Mouse (Mus musculus) natural killer cell, adult 2 months (primary cell): Measurements from ENCODE around the gene Tet3.

Experiments
- DNase-seq, 2 experiments: peaks; one replicate each; pipeline ENCODE4 v3.0.0; 2022; ENCODE audit warnings: low spot score in 2 of 2

The Tet3 gene

GRCm38 (mm10) chr6:83414601-83415355 lies 44.1 kb downstream of the Tet3 start:
- no peak for DNase-seq

- DNase-seq: no peak
Observed at GRCm38 (mm10) chr6:83413686-83414085, 45.2 kb downstream of the Tet3 start.

GRCm38 (mm10) chr6:83412854-83413401 lies 46.0 kb downstream of the Tet3 start:
- peak; percentile 33 to 52 for DNase-seq

GRCm38 (mm10) chr6:83412362-83412853 lies 46.5 kb downstream of the Tet3 start:
- DNase-seq: no peak

GRCm38 (mm10) chr6:83411635-83412361 lies 47.1 kb downstream of the Tet3 start:
- DNase-seq: peak in 1 of 2 experiments; percentile 21

- no peak for DNase-seq
Observed at GRCm38 (mm10) chr6:83410046-83410706, 48.7 kb downstream of the Tet3 start.

- no peak for DNase-seq
Observed at GRCm38 (mm10) chr6:83408510-83408909, 50.4 kb downstream of the Tet3 start.

- no peak for DNase-seq
Observed at GRCm38 (mm10) chr6:83405511-83406064, 53.3 kb downstream of the Tet3 start.

GRCm38 (mm10) chr6:83404571-83404970 lies 54.3 kb downstream of the Tet3 start:
- no peak for DNase-seq

GRCm38 (mm10) chr6:83403481-83403880 lies 55.4 kb downstream of the Tet3 start:
- no peak for DNase-seq

- no peak for DNase-seq
Observed at GRCm38 (mm10) chr6:83399790-83400189, 59.1 kb downstream of the Tet3 start.

GRCm38 (mm10) chr6:83397728-83398127 lies 61.2 kb downstream of the Tet3 start:
- DNase-seq: no peak

GRCm38 (mm10) chr6:83396711-83397110 lies 62.2 kb downstream of the Tet3 start:
- no peak for DNase-seq

GRCm38 (mm10) chr6:83395544-83396229 lies 63.2 kb downstream of the Tet3 start:
- no peak for DNase-seq

- no peak for DNase-seq
Observed at GRCm38 (mm10) chr6:83394122-83394521, 64.8 kb downstream of the Tet3 start.

GRCm38 (mm10) chr6:83392166-83392780 lies 66.6 kb downstream of the Tet3 start:
- DNase-seq: no peak

GRCm38 (mm10) chr6:83385569-83386090 lies 73.3 kb downstream of the Tet3 start:
- DNase-seq: no peak

- DNase-seq: peak in 1 of 2 experiments; percentile 16
Observed at GRCm38 (mm10) chr6:83381510-83382491, 77.1 kb downstream of the Tet3 start.

GRCm38 (mm10) chr6:83373704-83374300 lies 85.1 kb downstream of the Tet3 start:
- DNase-seq: no peak
